ENCODE assay signal across 10 mouse cellular contexts in the genomic region with DNA sequence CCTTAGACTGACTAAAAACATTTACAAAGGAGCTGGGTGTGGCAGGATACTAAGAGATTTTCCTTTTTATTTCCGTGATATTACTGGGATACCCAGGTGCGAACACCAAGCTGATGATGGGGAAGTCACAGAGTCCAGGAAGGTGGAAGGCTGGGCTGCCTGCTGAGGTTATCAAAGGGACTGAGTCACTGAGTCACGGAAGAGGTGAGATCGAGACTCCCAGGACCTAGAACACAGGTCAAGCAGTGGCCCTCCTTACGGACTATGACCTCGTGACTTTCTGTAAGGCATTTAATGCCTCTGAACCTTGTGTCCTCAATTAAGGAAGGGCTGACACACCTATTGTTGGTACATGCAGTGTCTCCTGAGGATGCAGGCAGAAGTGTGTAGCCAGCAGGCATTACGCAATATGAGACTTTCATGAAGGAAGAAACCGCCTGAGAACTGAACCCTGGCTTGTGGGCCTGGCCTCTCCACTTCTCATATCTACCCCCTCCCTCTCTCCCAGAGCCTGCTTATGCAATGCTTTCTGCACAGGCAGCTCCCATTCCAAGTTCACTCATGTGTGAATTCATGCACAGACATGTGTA. TPM values are rescaled to one million over a fixed set of nuclear protein-coding genes. Genes with fewer than 3 reads are reported as not detected.
A peak's percentile ranks its signal among the peaks of the same experiment; 100 is the strongest.
DNase-seq lines count a peak whose midpoint lies in the region; ATAC-seq and TF ChIP-seq lines count a peak whose summit lies in the region.
"Had no signal": no experiment of that assay in that cellular context is flagged by ENCODE, and none has a peak within 500 bp of the region (broad histone marks: within the 10 kb centered on the region; RNA-seq: fewer than 3 reads in every experiment).

No protein-coding gene starts in this region.

- H3K9ac ChIP-seq in liver, adult 2 months (ENCODE audit: low read depth, low read length) = no peak overlapping the region
- H3K9ac ChIP-seq in liver, embryonic 11.5 days (ENCODE audit: low read depth, low read length) = no peak overlapping the region
- H3K9ac ChIP-seq in intestine, postnatal 0 days (ENCODE audit: low read depth, low read length) = no peak overlapping the region
- H3K9ac ChIP-seq: hindbrain, embryonic 14.5 days had no signal

- H3K4me3 ChIP-seq in liver, adult 2 months (ENCODE audit: insufficient read depth, low read depth, low read length) = no peak overlapping the region
- no peak overlapping the region for H3K4me3 ChIP-seq in liver, embryonic 11.5 days (ENCODE audit: low read depth, low read length)
- H3K4me3 ChIP-seq in intestine, postnatal 0 days (ENCODE audit: low read depth, low read length) = no peak overlapping the region
- no peak overlapping the region for H3K4me3 ChIP-seq in midbrain, embryonic 10.5 days
- H3K4me3 ChIP-seq: forebrain, embryonic 10.5 days had no signal

- peak; percentile 18 for DNase-seq in liver, adult 2 months (ENCODE audit: extremely low read depth, low read depth, low spot score)
- no peak for DNase-seq in liver, embryonic 11.5 days (ENCODE audit: low spot score)
- peak; percentile 23 for DNase-seq in adrenal gland, postnatal 14 days
- DNase-seq in monocyte, adult 2 months (ENCODE audit: low read depth in 1 of 2, low spot score in 2 of 2) = peak; percentile 51 to 63
- no peak for DNase-seq in midbrain, embryonic 10.5 days (ENCODE audit: low spot score)
- DNase-seq in thymus, postnatal 14 days = no peak
- DNase-seq in cerebellum, adult 11 months = no peak

- H3K27ac ChIP-seq in liver, adult 2 months (replicated peaks; ENCODE audit: insufficient read depth, low read depth, low read length) = no peak overlapping the region
- H3K27ac ChIP-seq in liver, embryonic 11.5 days (ENCODE audit: low read depth, low read length) = no peak overlapping the region
- H3K27ac ChIP-seq in intestine, postnatal 0 days (ENCODE audit: low read depth, low read length) = peak overlapping the region; percentile 83
- H3K27ac ChIP-seq in midbrain, embryonic 10.5 days (replicated peaks) = no peak overlapping the region
- H3K27ac ChIP-seq: forebrain, embryonic 10.5 days; hindbrain, embryonic 14.5 days had no signal

- 81% methylated on average over 8 of the region's 8 CpGs for WGBS in liver, adult 2 months
- 77% methylated on average over 8 of the region's 8 CpGs for WGBS in liver, embryonic 11.5 days
- WGBS in intestine, postnatal 0 days = 31% methylated on average over 8 of the region's 8 CpGs
- 90% methylated on average over 8 of the region's 8 CpGs for WGBS in midbrain, embryonic 10.5 days

- no peaks in the 10 kb centered on the region for H3K9me3 ChIP-seq in liver, embryonic 11.5 days (ENCODE audit: control insufficient read depth, low read length)
- H3K9me3 ChIP-seq in intestine, postnatal 0 days (ENCODE audit: control insufficient read depth) = no peaks in the 10 kb centered on the region
- no peaks in the 10 kb centered on the region for H3K9me3 ChIP-seq in midbrain, embryonic 10.5 days (replicated peaks)
- H3K9me3 ChIP-seq: forebrain, embryonic 10.5 days had no signal

- ATAC-seq in liver, embryonic 11.5 days (replicated peaks; ENCODE audit: low FRiP score) = no peak
- peak; percentile 97 for ATAC-seq in intestine, postnatal 0 days

- H3K4me2 ChIP-seq in liver, embryonic 11.5 days = no peak overlapping the region
- H3K4me2 ChIP-seq in intestine, postnatal 0 days (replicated peaks; ENCODE audit: low read depth) = no peak overlapping the region
- H3K4me2 ChIP-seq: hindbrain, embryonic 14.5 days had no signal

- TF ChIP-seq POLR2A in liver, adult 2 months (IDR thresholded peaks at IDR 0.05; ENCODE audit: extremely low read depth, insufficient read depth, low read length) = no peak

- TF ChIP-seq CTCF in liver, adult 2 months (IDR thresholded peaks at IDR 0.05; ENCODE audit: low read depth, low read length) = no peak
- no peak for TF ChIP-seq CTCF in intestine, postnatal 0 days (IDR thresholded peaks at IDR 0.05; ENCODE audit: low read depth)

- H3K27me3 ChIP-seq in liver, adult 2 months (ENCODE audit: control insufficient read depth, insufficient read depth, low read length) = no peaks in the 10 kb centered on the region
- no peaks in the 10 kb centered on the region for H3K27me3 ChIP-seq in liver, embryonic 11.5 days (replicated peaks; ENCODE audit: control insufficient read depth, insufficient read depth, low read length)
- H3K27me3 ChIP-seq in intestine, postnatal 0 days (replicated peaks; ENCODE audit: control insufficient read depth, insufficient read depth, low read length) = no peaks in the 10 kb centered on the region
- no peaks in the 10 kb centered on the region for H3K27me3 ChIP-seq in midbrain, embryonic 10.5 days (ENCODE audit: low read depth, poor library complexity, severe bottlenecking)

- H3K4me1 ChIP-seq in liver, adult 2 months (ENCODE audit: control insufficient read depth, insufficient read depth, low read length) = no peaks in the 10 kb centered on the region; the same call in 1 of the 2 replicates
- peaks cover 29% of the 10 kb centered on the region for H3K4me1 ChIP-seq in liver, embryonic 11.5 days (replicated peaks; ENCODE audit: control insufficient read depth, insufficient read depth, low read length)
- peaks cover 6% of the 10 kb centered on the region; the same call in 1 of the 2 replicates for H3K4me1 ChIP-seq in intestine, postnatal 0 days (replicated peaks; ENCODE audit: control insufficient read depth, insufficient read depth, low read length)
- no peaks in the 10 kb centered on the region for H3K4me1 ChIP-seq in midbrain, embryonic 10.5 days
- H3K4me1 ChIP-seq: forebrain, embryonic 10.5 days had no signal

- no peaks in the 10 kb centered on the region for H3K36me3 ChIP-seq in liver, adult 2 months (ENCODE audit: control insufficient read depth, insufficient read depth, low read length)
- no peaks in the 10 kb centered on the region for H3K36me3 ChIP-seq in liver, embryonic 11.5 days (ENCODE audit: control insufficient read depth, insufficient read depth, low read length)
- no peaks in the 10 kb centered on the region for H3K36me3 ChIP-seq in intestine, postnatal 0 days (ENCODE audit: control insufficient read depth, insufficient read depth)
- H3K36me3 ChIP-seq in midbrain, embryonic 10.5 days = no peaks in the 10 kb centered on the region
- H3K36me3 ChIP-seq: forebrain, embryonic 10.5 days had no signal

- no peaks in the 10 kb centered on the region for H3K79me2 ChIP-seq in liver, adult 2 months (ENCODE audit: control insufficient read depth, insufficient read depth, low read length)

RNA-seq across cellular contexts. Expression of a gene that starts 42.3 kb away (rescaled TPM):
- total RNA-seq in liver, adult 2 months (2014; rRNA removed) = 49.7 and 53.1 TPM in 2 replicates
- polyA plus RNA-seq in liver, adult 2 months (2012; rRNA removed) = 48.2 and 57.7 TPM in 2 replicates
- polyA plus RNA-seq in liver, embryonic 11.5 days (2014; fragmentation: Nextera tagmentation; extraction: Ambion mirVana) = 58.7 and 63.6 TPM in 2 replicates
- 59.7 and 60.6 TPM in 2 replicates for total RNA-seq in adrenal gland, postnatal 14 days (2021)
- 30.8 and 32.4 TPM in 2 replicates for polyA plus RNA-seq in intestine, postnatal 0 days (2015; fragmentation: Nextera tagmentation; extraction: Ambion mirVana)
- polyA plus RNA-seq in midbrain, embryonic 10.5 days (2016; fragmentation: Nextera tagmentation; extraction: Ambion mirVana) = 54.9 and 58.2 TPM in 2 replicates

Comparison
In these comparisons a context has a peak if more than half of its experiments do, and no peak if none do; other contexts are left out.
1. DNase-seq: peak in liver, adult 2 months (single experiment), adrenal gland, postnatal 14 days (single experiment) and monocyte, adult 2 months (2 of 2); none in liver, embryonic 11.5 days (single experiment), midbrain, embryonic 10.5 days (single experiment), thymus, postnatal 14 days (single experiment) and cerebellum, adult 11 months (single experiment).